Mouse (Mus musculus) neural tube, embryonic 13.5 days (tissue): ENCODE measurements around the gene Gm5142. TPM values are rescaled to one million over a fixed set of nuclear protein-coding genes. Genes with fewer than 3 reads are reported as not detected.

Source experiments
- ATAC-seq: fragments of 200-750 bp; cut with Nextera tagmentation; 2 replicates; pipeline ENCODE4 v1.8.0; 2017; ENCODE audit warnings: low read depth, mild to moderate bottlenecking, moderate TSS enrichment, moderate library complexity
- H3K27ac ChIP-seq: fragments of 300-500 bp; sonication (generic); replicated peaks from 2 replicates; pipeline ENCODE4 v1.5.1; 2015; ENCODE audit warnings: moderate library complexity, mild to moderate bottlenecking, inconsistent platforms
- H3K27me3 ChIP-seq: fragments of 300-500 bp; sonication (generic); 2 replicates; pipeline ENCODE4 v1.6.1; 2015; ENCODE audit warnings: mild to moderate bottlenecking, inconsistent platforms
- H3K36me3 ChIP-seq: fragments of 300-500 bp; sonication (generic); 2 replicates; pipeline ENCODE4 v1.6.1; 2015; ENCODE audit warnings: mild to moderate bottlenecking, inconsistent platforms
- H3K4me1 ChIP-seq: fragments of 300-500 bp; sonication (generic); replicated peaks from 2 replicates; pipeline ENCODE4 v1.6.1; 2015; ENCODE audit warnings: inconsistent platforms
- H3K4me2 ChIP-seq: fragments of 300-500 bp; sonication (generic); 2 replicates; pipeline ENCODE4 v1.6.1; 2015; ENCODE audit warnings: inconsistent platforms, mild to moderate bottlenecking, moderate library complexity
- H3K4me3 ChIP-seq: fragments of 300-500 bp; sonication (generic); 2 replicates; pipeline ENCODE4 v1.5.1; 2015; ENCODE audit warnings: mild to moderate bottlenecking, inconsistent platforms
- H3K9ac ChIP-seq: fragments of 300-500 bp; sonication (generic); 2 replicates; pipeline ENCODE4 v1.6.1; 2015; ENCODE audit warnings: moderate library complexity, mild to moderate bottlenecking, inconsistent platforms
- H3K9me3 ChIP-seq: fragments of 300-500 bp; sonication (generic); 2 replicates; pipeline ENCODE4 v1.6.1; 2016; ENCODE audit warnings: inconsistent platforms
- WGBS: fragments of 180-500 bp; shearing (Covaris S2); methylation state at CpG from one replicate; pipeline ENCODE4 v1.1.7; 2015; 5-methylcytosine and 5-hydroxymethylcytosine counted together
- polyA plus RNA-seq: library from polyadenylated mRNA; unstranded; fragments of >200 nt; fragmentation: Nextera tagmentation; extraction: Ambion mirVana; gene quantifications from 2 replicates; pipeline ENCODE4 v1.2.1, GENCODE M21; 2015

Gene Gm5142
- polyA plus RNA-seq, 1 experiment from 2014 or later: not detected

- WGBS: 75% methylated on average over 3 of the region's 3 CpGs
- H3K36me3 ChIP-seq: no peaks in the 10 kb centered on the region
- no peak overlapping the region for H3K27ac ChIP-seq
- no peaks in the 10 kb centered on the region for H3K4me1 ChIP-seq
- H3K9me3 ChIP-seq: no peaks in the 10 kb centered on the region
- no peak overlapping the region for H3K4me3 ChIP-seq
- no peak overlapping the region for H3K9ac ChIP-seq
- no peaks in the 10 kb centered on the region for H3K27me3 ChIP-seq
- ATAC-seq: no peak
- no peak overlapping the region for H3K4me2 ChIP-seq
Measured at GRCm38 (mm10) chr14:59157016-59157698, 21.4 kb downstream of the Gm5142 start.

DNA sequence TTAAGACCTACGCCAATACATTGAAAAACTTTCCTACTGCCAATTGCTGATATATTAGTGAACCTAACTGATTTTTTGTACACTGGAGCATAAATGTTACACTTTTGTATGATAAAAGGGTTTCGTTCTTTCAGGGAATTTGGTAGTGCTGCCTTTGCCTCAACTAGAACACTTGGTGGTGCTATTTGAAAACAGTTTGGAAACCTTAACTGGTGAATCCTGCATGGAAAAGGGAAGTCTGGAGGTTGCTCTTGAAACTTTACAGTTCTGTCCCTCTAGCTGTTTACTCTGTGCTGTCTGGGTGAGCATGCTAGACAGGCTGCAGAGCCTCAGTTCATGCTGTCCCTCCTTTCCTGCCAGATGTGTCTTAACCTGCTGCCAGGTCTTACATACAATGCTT, 23.0 kb downstream of the Gm5142 start:
- 86% methylated on average over 2 of the region's 2 CpGs for WGBS
- no peak overlapping the region for H3K4me2 ChIP-seq

GRCm38 (mm10) chr14:59142793-59143192, 35.8 kb downstream of the Gm5142 start, which contains the start of gene 1700129C05Rik:
1700129C05Rik (minus strand) TSS chr14:59142893.
- Histone ChIP-seq H3K9ac (no peak within 1 kb of the TSS), H3K4me1 (no peaks in the 10 kb centered on the region), H3K9me3 (no peaks in the 10 kb centered on the region), H3K4me3 (no peak within 1 kb of the TSS), H3K4me2 (no peak within 1 kb of the TSS), H3K36me3 (no peaks in the 10 kb centered on the region), H3K27me3 (no peaks in the 10 kb centered on the region), H3K27ac (no peak within 1 kb of the TSS)
- 92% methylated on average over 4 of the region's 4 CpGs for WGBS
- ATAC-seq: no peak

More for the DNA sequence above, 23.0 kb downstream of the Gm5142 start:
- H3K9ac ChIP-seq: no peak overlapping the region
- H3K9me3 ChIP-seq: no peaks in the 10 kb centered on the region
- no peaks in the 10 kb centered on the region for H3K36me3 ChIP-seq
- ATAC-seq: no peak
- H3K27ac ChIP-seq: no peak overlapping the region
- no peak overlapping the region for H3K4me3 ChIP-seq
- no peaks in the 10 kb centered on the region for H3K27me3 ChIP-seq
- no peaks in the 10 kb centered on the region for H3K4me1 ChIP-seq

DNA sequence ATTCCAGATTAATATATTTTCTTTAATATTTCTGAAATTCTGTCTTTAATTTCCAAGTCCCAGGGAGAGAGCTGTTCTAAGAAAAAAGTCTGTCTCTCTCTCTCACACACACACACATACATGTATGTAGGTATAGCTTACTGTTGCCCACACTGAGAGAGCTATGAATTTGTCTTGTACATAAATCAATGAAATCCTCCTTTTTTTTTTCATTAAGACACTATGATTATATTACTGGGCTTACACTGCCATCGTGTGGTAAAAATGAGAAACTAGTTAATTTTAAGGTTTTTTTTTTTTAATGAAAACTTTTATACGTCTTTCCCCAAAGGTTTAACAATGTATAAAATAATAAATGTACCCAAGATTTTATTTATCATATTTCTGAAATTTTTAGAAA, 64.3 kb downstream of the Gm5142 start:
- 8% methylated on average over 2 of the region's 2 CpGs for WGBS
- ATAC-seq: no peak
- H3K4me3 ChIP-seq: no peak overlapping the region
- H3K36me3 ChIP-seq: no peaks in the 10 kb centered on the region
- H3K4me2 ChIP-seq: no peak overlapping the region
- H3K4me1 ChIP-seq: no peaks in the 10 kb centered on the region
- H3K27ac ChIP-seq: no peak overlapping the region
- H3K9me3 ChIP-seq: no peaks in the 10 kb centered on the region
- H3K27me3 ChIP-seq: no peaks in the 10 kb centered on the region
- H3K9ac ChIP-seq: no peak overlapping the region

Other genes starting within 250 kb of the Gm5142 start
- gene 1700129C05Rik, start 35.9 kb downstream of the Gm5142 start, polyA plus RNA-seq: not detected in 2 replicates
- gene Rcbtb1, start 22.5 kb upstream of the Gm5142 start, polyA plus RNA-seq: 58.2 and 58.6 TPM in 2 replicates
- not detected in 2 replicates for gene Gm6904, start 81.5 kb upstream of the Gm5142 start, polyA plus RNA-seq
- not detected in 2 replicates for gene Phf11a, start 118.8 kb upstream of the Gm5142 start, polyA plus RNA-seq
- 0.54 TPM in 1 of 2 replicates, not detected in the other for gene Phf11b, start 162.6 kb upstream of the Gm5142 start, polyA plus RNA-seq
- 0.47 and 0.48 TPM in 2 replicates for gene Phf11d, start 186.7 kb upstream of the Gm5142 start, polyA plus RNA-seq
- 0.38 and 0.40 TPM in 2 replicates for gene Phf11c, start 216.6 kb upstream of the Gm5142 start, polyA plus RNA-seq